Mouse (Mus musculus): ENCODE measurements around the gene Slmap. TPM values are rescaled to one million over a fixed set of nuclear protein-coding genes. Genes with fewer than 3 reads are reported as not detected.

The Slmap gene
- polyA plus RNA-seq, 1 experiment from 2014 or later, result 125 TPM

- Histone ChIP-seq H3K4me3 (no peak overlapping the region), H3K27ac (ENCODE audit: poor library complexity, severe bottlenecking) (no peak overlapping the region), H3K36me3 (peaks cover 23% of the 10 kb centered on the region), H3K9me3 (replicated peaks) (no peaks in the 10 kb centered on the region), H3K4me1 (replicated peaks) (peaks cover 24% of the 10 kb centered on the region), H3K27me3 (replicated peaks) (no peaks in the 10 kb centered on the region), H3K9ac (no peak overlapping the region), H3K4me2 (peak overlapping the region; percentile 31; the same call in 1 of the 2 replicates)
- ATAC-seq (ENCODE audit: insufficient number of reproducible peaks, low FRiP score), result no peak
Observed at GRCm38 (mm10) chr14:26439996-26440395, 94.7 kb downstream of the Slmap start.

- ATAC-seq (ENCODE audit: insufficient number of reproducible peaks, low FRiP score), result no peak
- Histone ChIP-seq H3K4me2 (no peak overlapping the region), H3K27me3 (replicated peaks) (no peaks in the 10 kb centered on the region), H3K4me1 (replicated peaks) (peaks cover 15% of the 10 kb centered on the region), H3K9ac (no peak overlapping the region), H3K4me3 (no peak overlapping the region), H3K9me3 (replicated peaks) (no peaks in the 10 kb centered on the region), H3K27ac (ENCODE audit: poor library complexity, severe bottlenecking) (peak overlapping the region; percentile 66; the same call in 1 of the 2 replicates), H3K36me3 (peaks cover 37% of the 10 kb centered on the region)
- 62% methylated on average over 2 of the region's 2 CpGs for WGBS
Observed at GRCm38 (mm10) chr14:26437771-26438170, 97.0 kb downstream of the Slmap start.

- Histone ChIP-seq H3K9me3 (replicated peaks) (no peaks in the 10 kb centered on the region), H3K9ac (no peak overlapping the region), H3K27ac (ENCODE audit: poor library complexity, severe bottlenecking) (no peak overlapping the region), H3K4me1 (replicated peaks) (peaks cover 15% of the 10 kb centered on the region), H3K27me3 (replicated peaks) (no peaks in the 10 kb centered on the region), H3K36me3 (peaks cover 37% of the 10 kb centered on the region), H3K4me3 (no peak overlapping the region), H3K4me2 (no peak overlapping the region)
- no peak for ATAC-seq (ENCODE audit: insufficient number of reproducible peaks, low FRiP score)
Observed at GRCm38 (mm10) chr14:26436304-26436703, 98.4 kb downstream of the Slmap start.

- no peaks in the 10 kb centered on the region for H3K9me3 ChIP-seq (replicated peaks)
- no peak for ATAC-seq (ENCODE audit: insufficient number of reproducible peaks, low FRiP score)
- no peaks in the 10 kb centered on the region for H3K27me3 ChIP-seq (replicated peaks)
- no peak overlapping the region for H3K27ac ChIP-seq (ENCODE audit: poor library complexity, severe bottlenecking)
- no peak overlapping the region for H3K4me3 ChIP-seq
- WGBS, result 74% methylated on average over 2 of the region's 2 CpGs
- peaks cover 41% of the 10 kb centered on the region for H3K36me3 ChIP-seq
- H3K4me2 ChIP-seq, result no peak overlapping the region
- no peak overlapping the region for H3K9ac ChIP-seq
- peaks cover 2% of the 10 kb centered on the region for H3K4me1 ChIP-seq (replicated peaks)
Observed at GRCm38 (mm10) chr14:26432320-26432719, 102.4 kb downstream of the Slmap start.

GRCm38 (mm10) chr14:26431919-26432318, 102.8 kb downstream of the Slmap start:
- Histone ChIP-seq H3K36me3 (peaks cover 41% of the 10 kb centered on the region), H3K9ac (no peak overlapping the region), H3K27me3 (replicated peaks) (no peaks in the 10 kb centered on the region), H3K27ac (ENCODE audit: poor library complexity, severe bottlenecking) (no peak overlapping the region), H3K4me1 (replicated peaks) (no peaks in the 10 kb centered on the region; the same call in 1 of the 2 replicates), H3K4me3 (no peak overlapping the region), H3K9me3 (replicated peaks) (no peaks in the 10 kb centered on the region), H3K4me2 (no peak overlapping the region)
- 81% methylated on average over 2 of the region's 2 CpGs for WGBS
- ATAC-seq (ENCODE audit: insufficient number of reproducible peaks, low FRiP score), result no peak

GRCm38 (mm10) chr14:26420231-26420630, 114.5 kb downstream of the Slmap start:
- no peak overlapping the region for H3K9ac ChIP-seq
- H3K27ac ChIP-seq (ENCODE audit: poor library complexity, severe bottlenecking), result no peak overlapping the region
- no peaks in the 10 kb centered on the region for H3K4me1 ChIP-seq (replicated peaks)
- no peak for ATAC-seq (ENCODE audit: insufficient number of reproducible peaks, low FRiP score)
- no peak overlapping the region for H3K4me2 ChIP-seq
- H3K27me3 ChIP-seq (replicated peaks), result no peaks in the 10 kb centered on the region
- 66% methylated on average over 2 of the region's 2 CpGs for WGBS
- peaks cover 73% of the 10 kb centered on the region for H3K36me3 ChIP-seq
- H3K9me3 ChIP-seq (replicated peaks), result no peaks in the 10 kb centered on the region
- H3K4me3 ChIP-seq, result no peak overlapping the region

- WGBS, result 77% methylated on average over 5 of the region's 5 CpGs
Observed at GRCm38 (mm10) chr14:26417956-26418355, 116.8 kb downstream of the Slmap start.

GRCm38 (mm10) chr14:26417088-26417487, 117.6 kb downstream of the Slmap start:
- peaks cover 65% of the 10 kb centered on the region for H3K36me3 ChIP-seq
- no peaks in the 10 kb centered on the region for H3K9me3 ChIP-seq (replicated peaks)
- H3K27me3 ChIP-seq (replicated peaks), result no peaks in the 10 kb centered on the region
- H3K4me3 ChIP-seq, result no peak overlapping the region
- no peak overlapping the region for H3K27ac ChIP-seq (ENCODE audit: poor library complexity, severe bottlenecking)
- H3K4me1 ChIP-seq (replicated peaks), result no peaks in the 10 kb centered on the region
- WGBS, result 79% methylated on average over 4 of the region's 4 CpGs
- H3K4me2 ChIP-seq, result no peak overlapping the region
- no peak overlapping the region for H3K9ac ChIP-seq
- no peak for ATAC-seq (ENCODE audit: insufficient number of reproducible peaks, low FRiP score)

More at GRCm38 (mm10) chr14:26417956-26418355, 116.8 kb downstream of the Slmap start:
- no peak for ATAC-seq (ENCODE audit: insufficient number of reproducible peaks, low FRiP score)
- Histone ChIP-seq H3K27me3 (replicated peaks) (no peaks in the 10 kb centered on the region), H3K9me3 (replicated peaks) (no peaks in the 10 kb centered on the region), H3K4me3 (no peak overlapping the region), H3K27ac (ENCODE audit: poor library complexity, severe bottlenecking) (no peak overlapping the region), H3K9ac (no peak overlapping the region), H3K36me3 (peaks cover 69% of the 10 kb centered on the region), H3K4me1 (replicated peaks) (no peaks in the 10 kb centered on the region), H3K4me2 (no peak overlapping the region)

- H3K9me3 ChIP-seq (replicated peaks), result no peaks in the 10 kb centered on the region
- 92% methylated on average over 1 of the region's 1 CpGs for WGBS
- no peaks in the 10 kb centered on the region for H3K27me3 ChIP-seq (replicated peaks)
- ATAC-seq (ENCODE audit: insufficient number of reproducible peaks, low FRiP score), result no peak
- no peaks in the 10 kb centered on the region for H3K4me1 ChIP-seq (replicated peaks)
- H3K9ac ChIP-seq, result no peak overlapping the region
- no peak overlapping the region for H3K27ac ChIP-seq (ENCODE audit: poor library complexity, severe bottlenecking)
- H3K4me2 ChIP-seq, result no peak overlapping the region
- H3K4me3 ChIP-seq, result no peak overlapping the region
- peaks cover 47% of the 10 kb centered on the region for H3K36me3 ChIP-seq
Observed at GRCm38 (mm10) chr14:26413581-26413980, 121.2 kb downstream of the Slmap start.

- Histone ChIP-seq H3K36me3 (peaks cover 31% of the 10 kb centered on the region), H3K4me3 (no peak overlapping the region)
Observed at GRCm38 (mm10) chr14:26406746-26407145, 128.0 kb downstream of the Slmap start.

GRCm38 (mm10) chr14:26398508-26399160, 136.1 kb downstream of the Slmap start:
- no peak for ATAC-seq (ENCODE audit: insufficient number of reproducible peaks, low FRiP score)
- WGBS, result 87% methylated on average over 7 of the region's 7 CpGs

More at GRCm38 (mm10) chr14:26406746-26407145, 128.0 kb downstream of the Slmap start:
- Histone ChIP-seq H3K9me3 (replicated peaks) (no peaks in the 10 kb centered on the region), H3K9ac (no peak overlapping the region), H3K27me3 (replicated peaks) (no peaks in the 10 kb centered on the region), H3K27ac (ENCODE audit: poor library complexity, severe bottlenecking) (no peak overlapping the region), H3K4me2 (no peak overlapping the region), H3K4me1 (replicated peaks) (no peaks in the 10 kb centered on the region)
- WGBS, result 87% methylated on average over 7 of the region's 7 CpGs
- no peak for ATAC-seq (ENCODE audit: insufficient number of reproducible peaks, low FRiP score)

GRCm38 (mm10) chr14:26391866-26392265, 142.9 kb downstream of the Slmap start:
- Histone ChIP-seq H3K4me3 (no peak overlapping the region), H3K4me1 (replicated peaks) (no peaks in the 10 kb centered on the region), H3K9ac (no peak overlapping the region), H3K4me2 (no peak overlapping the region), H3K9me3 (replicated peaks) (peaks cover 12% of the 10 kb centered on the region), H3K27ac (ENCODE audit: poor library complexity, severe bottlenecking) (no peak overlapping the region), H3K27me3 (replicated peaks) (no peaks in the 10 kb centered on the region), H3K36me3 (peaks cover 18% of the 10 kb centered on the region)
- WGBS, result 90% methylated on average over 13 of the region's 13 CpGs
- ATAC-seq (ENCODE audit: insufficient number of reproducible peaks, low FRiP score), result no peak

More at GRCm38 (mm10) chr14:26398508-26399160, 136.1 kb downstream of the Slmap start:
- Histone ChIP-seq H3K27me3 (replicated peaks) (no peaks in the 10 kb centered on the region), H3K36me3 (peaks cover 35% of the 10 kb centered on the region), H3K9me3 (replicated peaks) (peaks cover 16% of the 10 kb centered on the region), H3K4me1 (replicated peaks) (no peaks in the 10 kb centered on the region), H3K4me2 (no peak overlapping the region), H3K9ac (no peak overlapping the region), H3K27ac (ENCODE audit: poor library complexity, severe bottlenecking) (no peak overlapping the region), H3K4me3 (no peak overlapping the region)

Data from heart, embryonic 12.5 days (tissue).